In the genomic region with DNA sequence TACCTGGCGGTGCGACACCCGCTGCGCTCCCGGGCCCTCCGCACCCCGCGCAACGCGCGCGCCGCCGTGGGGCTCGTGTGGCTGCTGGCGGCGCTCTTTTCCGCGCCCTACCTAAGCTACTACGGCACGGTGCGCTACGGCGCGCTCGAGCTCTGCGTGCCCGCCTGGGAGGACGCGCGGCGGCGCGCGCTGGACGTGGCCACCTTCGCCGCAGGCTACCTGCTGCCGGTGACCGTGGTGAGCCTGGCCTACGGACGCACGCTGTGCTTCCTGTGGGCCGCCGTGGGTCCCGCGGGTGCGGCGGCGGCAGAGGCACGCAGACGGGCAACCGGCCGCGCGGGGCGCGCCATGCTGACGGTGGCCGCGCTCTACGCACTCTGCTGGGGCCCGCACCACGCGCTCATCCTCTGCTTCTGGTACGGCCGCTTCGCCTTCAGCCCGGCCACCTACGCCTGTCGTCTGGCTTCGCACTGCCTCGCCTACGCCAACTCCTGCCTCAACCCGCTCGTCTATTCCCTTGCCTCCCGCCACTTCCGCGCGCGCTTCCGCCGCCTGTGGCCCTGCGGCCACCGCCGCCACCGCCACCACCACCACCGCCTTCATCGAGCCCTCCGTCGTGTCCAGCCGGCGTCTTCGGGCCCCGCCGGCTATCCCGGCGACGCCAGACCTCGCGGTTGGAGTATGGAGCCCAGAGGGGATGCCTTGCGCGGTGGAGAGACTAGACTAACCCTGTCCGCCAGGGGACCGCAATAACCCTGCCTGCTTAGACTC, we compare ENCODE assay signal across 8 mouse cellular contexts. TPM values are rescaled to one million over a fixed set of nuclear protein-coding genes. Genes with fewer than 3 reads are reported as not detected.
DNase-seq lines count a peak whose midpoint lies in the region; ATAC-seq lines count a peak whose summit lies in the region.

No protein-coding gene starts in this region.

- H3K9ac ChIP-seq in forebrain, embryonic 13.5 days: peak overlapping the region; percentile 55
- peak overlapping the region; percentile 63 for H3K9ac ChIP-seq in neural tube, embryonic 15.5 days (replicated peaks)

- H3K36me3 ChIP-seq in forebrain, embryonic 13.5 days (ENCODE audit: poor library complexity, severe bottlenecking): no peaks in the 10 kb centered on the region
- no peaks in the 10 kb centered on the region for H3K36me3 ChIP-seq in limb, embryonic 10.5 days
- no peaks in the 10 kb centered on the region for H3K36me3 ChIP-seq in neural tube, embryonic 15.5 days

- H3K27me3 ChIP-seq in forebrain, embryonic 13.5 days: peaks cover 66% of the 10 kb centered on the region
- peaks cover 50% of the 10 kb centered on the region for H3K27me3 ChIP-seq in limb, embryonic 10.5 days (ENCODE audit: low read depth, poor library complexity, severe bottlenecking)
- peaks cover 37% of the 10 kb centered on the region for H3K27me3 ChIP-seq in neural tube, embryonic 15.5 days (replicated peaks)

- peak; percentile 59 for DNase-seq in CD4-positive, CD25-positive, alpha-beta regulatory T cell, adult 2 months (ENCODE audit: low read depth, low spot score)
- peak; percentile 52 to 77 for DNase-seq in left cerebral cortex, adult 18-20 months (ENCODE audit: low spot score in 2 of 2)
- DNase-seq in left cerebral cortex, adult 11 months (ENCODE audit: low spot score): no peak
- DNase-seq in limb, embryonic 10.5 days (ENCODE audit: low spot score): peak; percentile 64
- no peak for DNase-seq in spleen, postnatal 4 days (ENCODE audit: low spot score in 2 of 2)

- under 1% methylated on average over 91 of the region's 105 CpGs for WGBS in forebrain, embryonic 13.5 days
- WGBS in limb, embryonic 10.5 days: under 1% methylated on average over 105 of the region's 105 CpGs
- WGBS in neural tube, embryonic 15.5 days: under 1% methylated on average over 92 of the region's 105 CpGs

- no peaks in the 10 kb centered on the region for H3K9me3 ChIP-seq in forebrain, embryonic 13.5 days (replicated peaks)
- no peaks in the 10 kb centered on the region for H3K9me3 ChIP-seq in limb, embryonic 10.5 days (replicated peaks)
- H3K9me3 ChIP-seq in neural tube, embryonic 15.5 days (replicated peaks): no peaks in the 10 kb centered on the region

- peaks cover 27% of the 10 kb centered on the region for H3K4me1 ChIP-seq in forebrain, embryonic 13.5 days
- peaks cover 71% of the 10 kb centered on the region for H3K4me1 ChIP-seq in limb, embryonic 10.5 days
- peaks cover 49% of the 10 kb centered on the region for H3K4me1 ChIP-seq in neural tube, embryonic 15.5 days

- peak overlapping the region; percentile 80 for H3K4me2 ChIP-seq in forebrain, embryonic 13.5 days
- peak overlapping the region; percentile 94 for H3K4me2 ChIP-seq in neural tube, embryonic 15.5 days

- ATAC-seq in CD4-positive, CD25-positive, alpha-beta regulatory T cell, adult 4 months: no peak
- ATAC-seq in forebrain, embryonic 13.5 days: 0 out of 2 replicates have a peak, but pooled peaks have one; percentile 28
- peak; percentile 63 for ATAC-seq in neural tube, embryonic 15.5 days (ENCODE audit: low FRiP score)

- H3K4me3 ChIP-seq in forebrain, embryonic 13.5 days: peak overlapping the region; percentile 53
- H3K4me3 ChIP-seq in limb, embryonic 10.5 days: peak overlapping the region; percentile 65
- peak overlapping the region; percentile 61 for H3K4me3 ChIP-seq in neural tube, embryonic 15.5 days (replicated peaks)

- H3K27ac ChIP-seq in forebrain, embryonic 13.5 days: no peak overlapping the region; the same call in 1 of the 2 replicates
- peak overlapping the region; percentile 86 for H3K27ac ChIP-seq in limb, embryonic 10.5 days
- peak overlapping the region; percentile 64 for H3K27ac ChIP-seq in neural tube, embryonic 15.5 days (replicated peaks)

RNA-seq across cellular contexts. Expression of a gene that starts 1.2 kb away (rescaled TPM):
- not detected for polyA plus RNA-seq in CD4-positive, CD25-positive, alpha-beta regulatory T cell, adult 4 months (2017; shearing (Covaris generic))
- total RNA-seq in left cerebral cortex, adult 18-20 months (2021): under 1 TPM; 0.82 to 0.98 TPM
- not detected in 2 replicates for polyA plus RNA-seq in forebrain, embryonic 13.5 days (2015; fragmentation: Nextera tagmentation; extraction: Ambion mirVana)
- 0.13 TPM in 1 of 2 replicates, not detected in the other for polyA plus RNA-seq in limb, embryonic 10.5 days (2016; fragmentation: Nextera tagmentation; extraction: Ambion mirVana)
- polyA plus RNA-seq in neural tube, embryonic 15.5 days (2015; fragmentation: Nextera tagmentation; extraction: Ambion mirVana): 0.14 and 0.17 TPM in 2 replicates

RNA-seq across cellular contexts. Expression of a gene that starts 14.7 kb away (rescaled TPM):
- 10 to 100 TPM; 20.7 to 33.3 TPM for polyA plus RNA-seq in CD4-positive, CD25-positive, alpha-beta regulatory T cell, adult 4 months (2017; shearing (Covaris generic))
- 10 to 100 TPM; 79.6 to 93.8 TPM for total RNA-seq in left cerebral cortex, adult 18-20 months (2021)
- polyA plus RNA-seq in forebrain, embryonic 13.5 days (2015; fragmentation: Nextera tagmentation; extraction: Ambion mirVana): 546 and 569 TPM in 2 replicates
- 330 and 448 TPM in 2 replicates for polyA plus RNA-seq in limb, embryonic 10.5 days (2016; fragmentation: Nextera tagmentation; extraction: Ambion mirVana)
- polyA plus RNA-seq in neural tube, embryonic 15.5 days (2015; fragmentation: Nextera tagmentation; extraction: Ambion mirVana): 169 and 222 TPM in 2 replicates

RNA-seq across cellular contexts. Expression of a gene that starts 19.8 kb away (rescaled TPM):
- 1 to 10 TPM; 3.5 to 9.6 TPM for polyA plus RNA-seq in CD4-positive, CD25-positive, alpha-beta regulatory T cell, adult 4 months (2017; shearing (Covaris generic))
- 10 to 100 TPM; 17.8 to 24.9 TPM for total RNA-seq in left cerebral cortex, adult 18-20 months (2021)
- polyA plus RNA-seq in forebrain, embryonic 13.5 days (2015; fragmentation: Nextera tagmentation; extraction: Ambion mirVana): 53.0 and 53.9 TPM in 2 replicates
- polyA plus RNA-seq in limb, embryonic 10.5 days (2016; fragmentation: Nextera tagmentation; extraction: Ambion mirVana): 73.8 and 77.9 TPM in 2 replicates
- 52.4 and 52.8 TPM in 2 replicates for polyA plus RNA-seq in neural tube, embryonic 15.5 days (2015; fragmentation: Nextera tagmentation; extraction: Ambion mirVana)

RNA-seq across cellular contexts. Expression of a gene that starts 32.1 kb away (rescaled TPM):
- polyA plus RNA-seq in CD4-positive, CD25-positive, alpha-beta regulatory T cell, adult 4 months (2017; shearing (Covaris generic)): 100 to 1,000 TPM; 224 to 263 TPM
- 10 to 100 TPM; 66.5 to 68.2 TPM for total RNA-seq in left cerebral cortex, adult 18-20 months (2021)
- 207 and 215 TPM in 2 replicates for polyA plus RNA-seq in forebrain, embryonic 13.5 days (2015; fragmentation: Nextera tagmentation; extraction: Ambion mirVana)
- 278 and 295 TPM in 2 replicates for polyA plus RNA-seq in limb, embryonic 10.5 days (2016; fragmentation: Nextera tagmentation; extraction: Ambion mirVana)
- 164 and 193 TPM in 2 replicates for polyA plus RNA-seq in neural tube, embryonic 15.5 days (2015; fragmentation: Nextera tagmentation; extraction: Ambion mirVana)

Comparison
In these comparisons a context has a peak if more than half of its experiments do, and no peak if none do; other contexts are left out.
1. DNase-seq: peak in CD4-positive, CD25-positive, alpha-beta regulatory T cell, adult 2 months (single experiment), left cerebral cortex, adult 18-20 months (2 of 2) and limb, embryonic 10.5 days (single experiment); none in left cerebral cortex, adult 11 months (single experiment) and spleen, postnatal 4 days (0 of 2).
2. Peak in every context shown above with its lines, with median percentiles within 50 percentile points of each other: H3K4me3 ChIP-seq.